Mouse (Mus musculus): ENCODE measurements around the gene Myrfl.

DNA sequence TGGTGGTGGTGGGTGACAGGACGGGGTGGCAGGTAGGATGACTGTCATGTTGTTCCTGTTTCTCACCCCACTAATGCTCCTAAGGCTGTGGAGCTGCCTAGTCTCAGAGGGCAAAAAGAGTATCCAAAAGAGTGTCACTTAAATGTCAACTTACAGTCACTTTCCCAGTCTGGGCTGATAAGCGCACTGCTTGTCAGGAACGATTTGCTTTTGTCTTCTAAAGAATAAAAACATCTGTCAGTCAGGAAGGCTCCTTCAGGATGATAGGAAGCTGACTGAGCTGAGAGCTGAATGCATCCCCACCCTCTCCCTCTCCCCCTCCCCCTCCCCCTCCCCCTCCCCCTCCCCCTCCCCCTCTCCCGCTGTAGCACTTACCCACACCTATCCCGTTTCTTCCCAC lies 113.7 kb downstream of the Myrfl start:
- TF ChIP-seq POLR2A (IDR thresholded peaks at IDR 0.05; ENCODE audit: extremely low read depth, insufficient read depth, low read length) (no peak), CTCF (IDR thresholded peaks at IDR 0.05; ENCODE audit: low read depth, low read length) (no peak)

Data from liver, adult 2 months (tissue).